Mouse (Mus musculus) G1E (cell line): ENCODE measurements around the gene Rnf182.

Experiments used
- CTCF ChIP-seq: IDR thresholded peaks from 2 replicates; pipeline ENCODE4 v1.5.1; 2012; ENCODE audit warnings: low read depth, low read length, inconsistent platforms, mixed read lengths
- GATA1 ChIP-seq: IDR thresholded peaks from 2 replicates; pipeline ENCODE4 v1.6.1; 2012; ENCODE audit warnings: borderline replicate concordance, low read length, inconsistent platforms, mixed read lengths
- POLR2AphosphoS5 ChIP-seq: IDR thresholded peaks from 2 replicates; pipeline ENCODE4 v1.6.1; 2012; ENCODE audit warnings: low read depth, low read length, inconsistent platforms; ENCODE audit not compliant: insufficient replicate concordance
- TAL1 ChIP-seq: conservative IDR thresholded peaks from 2 replicates; pipeline ENCODE4 v1.6.1; 2012; ENCODE audit warnings: low read depth, low read length, inconsistent platforms, mixed read lengths

DNA sequence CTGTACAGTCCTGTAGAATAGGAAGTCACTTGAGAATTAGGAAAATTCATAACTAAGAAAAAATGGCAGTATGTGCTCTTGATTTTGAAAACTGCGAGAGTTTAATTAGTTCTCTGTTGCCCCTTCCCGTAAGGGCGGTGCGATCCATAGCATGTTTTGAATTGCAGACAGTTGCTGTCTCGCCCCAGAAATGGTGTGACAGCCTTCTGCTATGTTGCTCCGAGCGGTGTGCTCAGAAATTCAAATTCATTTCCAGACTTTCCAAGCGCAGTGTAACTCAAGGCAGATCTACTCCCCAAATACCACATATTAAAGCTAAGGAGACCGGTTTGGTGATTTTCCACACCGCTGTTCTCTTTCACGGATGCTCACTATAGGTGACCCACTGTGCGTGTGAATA lies 50.6 kb downstream of the Rnf182 start:
- TF ChIP-seq CTCF (no peak), TAL1 (no peak), POLR2AphosphoS5 (no peak), GATA1 (no peak)
